Mouse (Mus musculus) spleen, adult 2 months (tissue): Measurements from ENCODE around the gene Klf7. TPM values are rescaled to one million over a fixed set of nuclear protein-coding genes. Genes with fewer than 3 reads are reported as not detected.
"Not testable (repeated sequence)": the region's sequence is repeated elsewhere in the genome, so short reads cannot be mapped to it uniquely, and the experiment has no call there.

Experiments
- DNase-seq, 2 experiments: peaks; one replicate each; pipeline versions ENCODE4 v3.0.0 to v3.0.0-alpha.2; 2012 to 2021; ENCODE audit warnings: low spot score in 2 of 2, low read depth in 1 of 2
- H3K27ac ChIP-seq: fragments of 200-500 bp; 2 replicates; pipeline ENCODE4 v1.5.1; 2012; ENCODE audit warnings: low read length, inconsistent platforms; ENCODE audit not compliant: insufficient read depth
- H3K27me3 ChIP-seq: fragments of 200-500 bp; 2 replicates; pipeline ENCODE4 v1.6.1; 2012; ENCODE audit warnings: mild to moderate bottlenecking, moderate library complexity, low read length, inconsistent platforms; ENCODE audit not compliant: control insufficient read depth, insufficient read depth
- H3K36me3 ChIP-seq: fragments of 200-500 bp; 2 replicates; pipeline ENCODE4 v1.6.1; 2012; ENCODE audit warnings: mild to moderate bottlenecking, low read length, inconsistent platforms; ENCODE audit not compliant: control insufficient read depth, insufficient read depth
- H3K4me1 ChIP-seq: fragments of 200-500 bp; 2 replicates; pipeline ENCODE4 v1.6.1; 2011; ENCODE audit warnings: inconsistent platforms; ENCODE audit not compliant: control insufficient read depth, insufficient read depth, insufficient read length
- H3K4me3 ChIP-seq: fragments of 200-500 bp; 2 replicates; pipeline ENCODE4 v1.5.1; 2011; ENCODE audit warnings: mild to moderate bottlenecking, inconsistent platforms; ENCODE audit not compliant: insufficient read depth, insufficient read length; ENCODE audit errors: extremely low read depth
- CTCF ChIP-seq: fragments of 200-500 bp; IDR thresholded peaks from 2 replicates; pipeline ENCODE4 v1.5.1; 2011; ENCODE audit warnings: mild to moderate bottlenecking, inconsistent platforms; ENCODE audit not compliant: insufficient read depth, insufficient read length, insufficient replicate concordance; ENCODE audit errors: extremely low read depth
- POLR2A ChIP-seq: fragments of 200-500 bp; IDR thresholded peaks from 2 replicates; pipeline ENCODE4 v1.6.1; 2011; ENCODE audit warnings: low read depth, low read length, inconsistent platforms
- WGBS: fragments of 180-500 bp; shearing (Covaris S2); methylation state at CpG from one replicate; pipeline ENCODE4 v1.1.7; 2018; 5-methylcytosine and 5-hydroxymethylcytosine counted together
- polyA plus RNA-seq: library from polyadenylated mRNA; depleted of rRNA; stranded (reverse); fragments of >200 nt; gene quantifications from 2 replicates; pipeline ENCODE4 v1.2.3, GENCODE M21; 2012

The Klf7 gene
- polyA plus RNA-seq, 1 experiment, result 11.5 TPM

DNA sequence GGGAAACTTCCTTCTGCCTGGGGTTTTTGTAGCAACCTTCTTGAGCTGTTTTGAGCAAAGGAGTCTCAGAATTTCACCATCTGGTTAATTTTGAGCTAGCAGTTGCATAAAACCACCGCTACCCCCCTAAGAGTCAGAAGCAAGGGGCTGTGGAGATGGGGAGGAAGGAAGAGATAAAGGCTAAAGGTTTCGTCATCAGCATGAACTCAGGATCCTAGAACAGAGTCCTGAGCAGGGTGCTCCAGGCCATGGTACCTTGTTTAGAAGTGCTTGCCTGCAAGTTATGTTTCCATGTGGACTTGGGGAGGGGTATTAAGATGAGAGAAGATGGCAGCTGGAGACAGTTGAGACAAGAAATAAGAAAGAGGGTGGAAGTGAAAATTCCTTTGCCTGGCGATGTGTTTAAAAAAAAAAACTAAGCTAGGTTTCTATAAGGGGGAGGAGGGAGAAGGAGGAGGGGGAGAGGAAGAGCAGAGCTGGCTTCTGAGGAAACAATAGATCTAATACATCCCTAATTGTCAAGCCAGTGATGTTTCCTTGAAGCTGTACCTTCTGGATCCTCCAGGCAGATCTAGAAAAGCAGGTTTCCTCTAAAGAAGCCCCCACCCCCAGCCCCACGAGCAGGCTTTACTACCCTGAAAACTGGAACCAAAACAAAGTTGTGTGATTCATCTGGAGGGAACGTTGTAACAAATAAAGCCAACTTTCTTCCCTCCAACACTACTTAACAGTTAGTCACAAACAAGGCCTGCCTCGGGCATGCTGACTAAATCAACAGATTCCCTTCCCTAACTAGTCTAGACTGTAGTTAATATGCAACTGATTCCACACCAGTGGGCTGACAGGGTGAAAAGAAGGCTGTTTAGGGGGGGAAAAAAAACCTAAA lies 3.6 kb downstream of the Klf7 start:
- Histone ChIP-seq H3K27me3 (no peaks in the 10 kb centered on the region; the same call in 1 of the 2 replicates), H3K36me3 (no peaks in the 10 kb centered on the region), H3K4me3 (no peak overlapping the region), H3K4me1 (peaks cover 4% of the 10 kb centered on the region; the same call in 1 of the 2 replicates), H3K27ac (no peak overlapping the region)
- no peak for DNase-seq
- no peak for TF ChIP-seq POLR2A
- no peak for TF ChIP-seq CTCF
- 44% methylated on average over 6 of the region's 6 CpGs for WGBS

- no peak for DNase-seq
- no peak overlapping the region for H3K27ac ChIP-seq
- H3K4me3 ChIP-seq, result no peak overlapping the region
- H3K27me3 ChIP-seq, result no peaks in the 10 kb centered on the region; the same call in 1 of the 2 replicates
- WGBS, result 67% methylated on average over 11 of the region's 11 CpGs
- TF ChIP-seq CTCF (no peak), POLR2A (no peak)
- H3K4me1 ChIP-seq, result peaks cover 4% of the 10 kb centered on the region; the same call in 1 of the 2 replicates
- no peaks in the 10 kb centered on the region for H3K36me3 ChIP-seq
Measured at GRCm38 (mm10) chr1:64117478-64118284, 4.4 kb downstream of the Klf7 start.

DNA sequence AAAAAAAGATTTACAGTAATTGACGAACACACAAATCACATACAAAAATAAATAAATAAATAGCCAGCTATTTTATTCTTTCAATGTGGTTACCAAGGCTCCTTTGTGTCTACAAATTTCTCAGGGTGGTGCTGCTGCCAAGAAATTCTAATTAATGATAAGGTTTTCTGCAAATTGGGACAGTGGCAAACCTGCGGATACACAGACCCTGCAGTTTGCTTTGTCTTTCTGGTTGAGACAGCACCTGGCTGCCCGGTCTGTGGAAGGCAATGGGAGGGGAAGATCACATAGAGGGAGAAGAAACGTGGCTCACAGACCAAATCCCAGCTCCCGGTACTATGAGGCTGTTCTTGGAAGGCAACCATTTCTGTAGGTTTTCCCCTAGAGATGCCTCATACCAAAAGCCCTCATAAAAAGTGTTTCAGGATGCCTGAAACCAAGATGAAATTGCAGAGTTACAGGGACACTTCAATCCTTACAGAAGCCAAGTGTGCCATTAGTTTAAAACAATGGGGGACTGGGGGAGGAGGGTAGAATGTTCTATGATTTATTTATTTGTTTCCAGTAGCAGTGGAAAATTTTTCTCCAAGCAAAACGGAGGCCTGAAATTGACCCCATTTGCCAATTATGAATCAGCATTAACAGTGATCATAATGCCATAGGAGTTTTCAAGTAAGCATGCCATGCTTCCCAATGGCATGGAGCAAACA lies 5.2 kb downstream of the Klf7 start:
- Histone ChIP-seq H3K36me3 (no peaks in the 10 kb centered on the region), H3K4me1 (peaks cover 4% of the 10 kb centered on the region; the same call in 1 of the 2 replicates), H3K4me3 (no peak overlapping the region), H3K27ac (no peak overlapping the region), H3K27me3 (no peaks in the 10 kb centered on the region; the same call in 1 of the 2 replicates)
- TF ChIP-seq CTCF, result no peak
- TF ChIP-seq POLR2A, result no peak
- WGBS, result 84% methylated on average over 6 of the region's 6 CpGs
- no peak for DNase-seq

- Histone ChIP-seq H3K27me3 (no peaks in the 10 kb centered on the region), H3K36me3 (no peaks in the 10 kb centered on the region; the same call in 1 of the 2 replicates), H3K27ac (no peak overlapping the region), H3K4me1 (peaks cover 4% of the 10 kb centered on the region; the same call in 1 of the 2 replicates), H3K4me3 (no peak overlapping the region)
- no peak for TF ChIP-seq CTCF
- no peak for TF ChIP-seq POLR2A
- 89% methylated on average over 3 of the region's 3 CpGs for WGBS
- no peak for DNase-seq
Measured at GRCm38 (mm10) chr1:64114579-64114978, 7.5 kb downstream of the Klf7 start.

GRCm38 (mm10) chr1:64108653-64109052 lies 13.4 kb downstream of the Klf7 start:
- not testable (repeated sequence) for H3K27me3 ChIP-seq, H3K36me3 ChIP-seq, H3K4me3 ChIP-seq, H3K4me1 ChIP-seq, H3K27ac ChIP-seq, DNase-seq
- 50% methylated on average over 3 of the region's 3 CpGs for WGBS

- peaks cover 4% of the 10 kb centered on the region; the same call in 1 of the 2 replicates for H3K4me1 ChIP-seq
- no peaks in the 10 kb centered on the region; the same call in 1 of the 2 replicates for H3K36me3 ChIP-seq
- no peaks in the 10 kb centered on the region for H3K27me3 ChIP-seq
- WGBS, result 88% methylated on average over 7 of the region's 7 CpGs
- no peak for DNase-seq
- no peak for TF ChIP-seq CTCF
- H3K27ac ChIP-seq, result no peak overlapping the region
- H3K4me3 ChIP-seq, result no peak overlapping the region
Measured at GRCm38 (mm10) chr1:64107526-64107925, 14.6 kb downstream of the Klf7 start.
